Mouse (Mus musculus): ENCODE data around the gene Kank2. TPM values are rescaled to one million over a fixed set of nuclear protein-coding genes. Genes with fewer than 3 reads are reported as not detected.

The Kank2 gene
- polyA plus RNA-seq, 2 experiments: 13.1 to 38.6 TPM

DNA sequence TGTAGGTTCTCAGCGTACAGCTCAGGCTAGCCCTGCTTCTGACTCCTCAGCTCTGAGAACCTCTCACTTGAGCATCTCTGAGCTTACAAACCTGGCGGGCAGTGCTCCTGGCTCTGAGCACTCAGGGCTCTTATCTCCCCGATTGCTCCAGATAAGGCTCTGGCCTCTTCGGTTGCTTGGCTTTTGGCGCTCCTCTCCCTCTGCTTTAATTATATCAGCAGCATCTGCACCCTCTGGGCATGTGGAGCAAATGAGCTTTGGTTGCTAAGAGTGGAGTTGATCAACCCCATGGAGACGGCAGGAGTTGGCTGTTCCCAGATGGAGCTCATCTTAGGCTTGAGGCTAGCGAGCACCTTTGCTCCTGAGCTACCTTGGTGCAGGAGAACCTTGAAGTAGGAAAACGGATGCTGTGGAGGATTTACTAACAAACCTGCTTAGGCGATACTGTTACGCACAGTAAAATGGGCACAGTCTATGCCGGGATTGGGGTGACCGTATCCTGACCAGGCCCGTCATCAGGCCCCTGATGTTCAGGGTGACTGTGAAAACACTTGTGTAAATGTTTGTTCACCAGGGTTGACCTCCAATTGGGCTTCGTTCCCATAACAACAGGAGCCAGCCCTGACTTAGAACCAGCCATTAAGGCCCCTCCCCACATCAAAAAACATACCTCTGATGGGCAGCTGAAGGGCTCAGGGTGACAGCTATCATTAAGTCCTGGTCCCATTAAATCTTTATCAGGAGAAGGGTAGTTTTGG lies 72.1 kb downstream of the Kank2 start:
- ATAC-seq (ENCODE audit: low FRiP score, low read depth) (no peak), DNase-seq (ENCODE audit: low spot score) (no peak)
- TF ChIP-seq POLR2A (IDR thresholded peaks at IDR 0.05; ENCODE audit: borderline replicate concordance, extremely low read depth, insufficient read depth, insufficient read length): no peak
- Histone ChIP-seq H3K9me3 (ENCODE audit: control insufficient read depth, low read length) (no peaks in the 10 kb centered on the region), H3K4me3 (replicated peaks; ENCODE audit: low read length) (no peak overlapping the region), H3K27ac (replicated peaks; ENCODE audit: low read depth, low read length) (no peak overlapping the region), H3K27me3 (ENCODE audit: control insufficient read depth, insufficient read depth, low read length) (no peaks in the 10 kb centered on the region), H3K4me2 (replicated peaks; ENCODE audit: low read depth, low read length, severe bottlenecking) (no peak overlapping the region), H3K36me3 (ENCODE audit: control insufficient read depth, insufficient read depth, low read length) (peaks cover 18% of the 10 kb centered on the region), H3K4me1 (ENCODE audit: control insufficient read depth, insufficient read depth, low read length) (peaks cover 17% of the 10 kb centered on the region), H3K9ac (ENCODE audit: low read depth, low read length, severe bottlenecking) (no peak overlapping the region)
- 82% methylated on average over 14 of the region's 14 CpGs for WGBS

DNA sequence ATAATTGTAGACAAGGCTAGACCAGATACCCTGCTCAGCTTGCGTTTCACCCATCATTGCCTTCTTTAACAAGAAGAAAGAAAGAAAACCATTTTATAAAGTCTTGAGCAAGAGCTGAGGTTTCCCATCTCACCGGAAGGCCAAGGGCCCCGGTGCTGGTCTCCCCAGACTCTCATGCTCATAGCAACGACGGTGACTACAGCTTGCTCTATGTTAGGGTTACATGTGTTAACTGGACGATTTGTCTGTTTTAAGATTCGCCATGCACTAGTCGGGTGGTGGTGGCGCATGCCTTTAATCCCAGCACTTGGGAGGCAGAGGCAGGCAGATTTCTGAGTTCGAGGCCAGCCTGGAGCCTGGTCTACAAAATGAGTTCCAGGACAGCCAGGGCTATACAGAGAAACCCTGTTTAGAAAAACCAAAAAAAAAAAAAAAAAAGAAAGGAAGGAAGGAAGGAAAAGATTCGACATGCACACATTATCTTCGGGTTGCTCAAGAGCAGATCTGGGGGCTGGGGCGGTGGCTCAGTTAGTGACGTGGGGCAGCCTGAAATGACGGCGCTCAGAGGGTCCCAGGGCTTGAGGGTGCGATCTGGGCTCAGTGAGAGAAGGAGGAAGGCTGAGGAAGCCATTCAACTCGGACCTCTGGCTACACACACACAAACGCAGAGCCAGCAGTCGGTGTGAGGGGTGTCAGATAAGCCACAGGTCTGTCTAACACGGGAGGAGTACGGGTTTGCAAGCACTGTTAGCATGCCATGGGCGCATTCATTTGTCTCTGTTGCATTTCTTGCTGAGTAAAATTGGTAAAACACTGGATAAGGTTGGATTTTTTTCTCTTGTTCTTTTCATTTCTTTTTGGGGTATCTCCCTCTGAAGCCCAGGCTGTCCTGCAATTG lies 73.1 kb downstream of the Kank2 start:
- TF ChIP-seq POLR2A (IDR thresholded peaks at IDR 0.05; ENCODE audit: borderline replicate concordance, extremely low read depth, insufficient read depth, insufficient read length): no peak
- Histone ChIP-seq H3K27me3 (ENCODE audit: control insufficient read depth, insufficient read depth, low read length) (no peaks in the 10 kb centered on the region), H3K4me1 (ENCODE audit: control insufficient read depth, insufficient read depth, low read length) (peaks cover 17% of the 10 kb centered on the region), H3K4me3 (replicated peaks; ENCODE audit: low read length) (peak overlapping the region; percentile 71), H3K9ac (ENCODE audit: low read depth, low read length, severe bottlenecking) (0 out of 2 replicates have a peak overlapping the region, but pooled peaks have one; percentile 43), H3K27ac (replicated peaks; ENCODE audit: low read depth, low read length) (no peak overlapping the region), H3K9me3 (ENCODE audit: control insufficient read depth, low read length) (no peaks in the 10 kb centered on the region), H3K36me3 (ENCODE audit: control insufficient read depth, insufficient read depth, low read length) (peaks cover 18% of the 10 kb centered on the region), H3K4me2 (replicated peaks; ENCODE audit: low read depth, low read length, severe bottlenecking) (peak overlapping the region; percentile 77)
- 87% methylated on average over 23 of the region's 23 CpGs for WGBS
- no peak for DNase-seq (ENCODE audit: low spot score)
- ATAC-seq (ENCODE audit: low FRiP score, low read depth): no peak

DNA sequence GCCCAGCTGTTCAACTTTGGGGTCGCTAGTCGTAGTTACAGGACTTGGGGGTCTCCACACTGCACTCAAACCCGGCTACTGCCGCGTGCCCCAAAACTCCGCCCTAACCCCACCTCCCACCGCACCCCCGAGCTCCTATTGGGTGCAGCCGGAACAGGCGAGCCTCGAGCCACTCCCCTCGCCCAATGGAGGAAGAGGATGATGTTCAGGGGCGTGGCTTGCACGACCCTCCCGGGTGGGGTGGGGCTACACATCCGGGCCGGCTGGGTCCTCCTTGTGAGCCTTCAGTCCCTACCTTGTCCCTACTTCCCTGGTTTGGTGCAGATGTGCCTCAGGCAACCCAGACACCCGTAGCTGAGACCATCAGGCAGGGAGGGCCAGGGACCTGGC lies 74.4 kb downstream of the Kank2 start:
- H3K4me1 ChIP-seq (ENCODE audit: control insufficient read depth, insufficient read depth, low read length): peaks cover 17% of the 10 kb centered on the region
- H3K9ac ChIP-seq (ENCODE audit: low read depth, low read length, severe bottlenecking): peak overlapping the region; percentile 59
- H3K27ac ChIP-seq (replicated peaks; ENCODE audit: low read depth, low read length): peak overlapping the region; percentile 91
- H3K9me3 ChIP-seq (ENCODE audit: control insufficient read depth, low read length): no peaks in the 10 kb centered on the region
- H3K27me3 ChIP-seq (ENCODE audit: control insufficient read depth, insufficient read depth, low read length): no peaks in the 10 kb centered on the region
- no peak for TF ChIP-seq POLR2A (IDR thresholded peaks at IDR 0.05; ENCODE audit: borderline replicate concordance, extremely low read depth, insufficient read depth, insufficient read length)
- 0% methylated on average over 12 of the region's 18 CpGs for WGBS
- peaks cover 17% of the 10 kb centered on the region for H3K36me3 ChIP-seq (ENCODE audit: control insufficient read depth, insufficient read depth, low read length)
- H3K4me2 ChIP-seq (replicated peaks; ENCODE audit: low read depth, low read length, severe bottlenecking): peak overlapping the region; percentile 77
- peak; percentile 95 for DNase-seq (ENCODE audit: low spot score)
- ATAC-seq (ENCODE audit: low FRiP score, low read depth): peak; percentile 95
- peak overlapping the region; percentile 71 for H3K4me3 ChIP-seq (replicated peaks; ENCODE audit: low read length)

DNA sequence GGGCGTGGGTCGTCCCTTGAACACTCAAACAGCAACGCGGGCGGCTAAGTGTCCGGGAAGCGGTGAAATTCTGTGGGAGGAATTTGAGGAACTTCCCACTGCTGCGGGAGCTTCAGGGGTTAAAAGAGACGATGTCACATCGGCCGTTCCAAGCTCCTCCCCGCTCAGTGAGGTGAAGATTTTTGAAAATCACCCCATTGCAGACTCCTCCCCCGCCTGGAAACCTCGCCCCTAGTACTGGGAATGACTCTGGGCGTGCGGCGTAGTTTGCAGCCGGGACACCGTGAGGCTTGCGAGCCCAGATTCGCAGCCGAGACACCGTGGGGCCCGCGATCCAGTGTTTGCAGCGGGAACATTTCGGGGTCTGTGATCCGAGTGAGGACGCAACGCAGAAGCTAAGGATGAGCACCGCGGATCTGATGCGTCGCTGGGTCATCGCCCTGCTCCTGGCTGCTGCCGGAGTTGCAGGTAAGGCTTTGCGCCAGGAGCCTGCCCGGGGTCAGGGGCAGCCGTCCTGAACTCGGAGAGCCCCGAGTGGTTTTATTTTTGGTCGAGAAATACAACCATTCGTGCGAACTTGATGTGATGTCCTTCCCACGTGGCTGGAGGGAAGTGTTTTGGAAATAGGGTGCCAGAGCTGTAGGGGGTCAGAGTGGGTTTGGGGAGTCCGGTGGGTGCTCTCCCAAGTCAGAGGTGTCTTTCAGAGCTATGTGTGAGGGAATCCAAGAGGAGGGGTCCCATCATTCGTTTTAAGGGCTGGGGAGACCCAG lies 75.0 kb downstream of the Kank2 start, which contains the start of gene Ldlr:
Gene Ldlr (plus strand): TSS at position 107 of the 770 bp plus-strand sequence.
- peak; percentile 95 for DNase-seq (ENCODE audit: low spot score)
- Histone ChIP-seq H3K4me1 (ENCODE audit: control insufficient read depth, insufficient read depth, low read length) (peaks cover 17% of the 10 kb centered on the region), H3K9me3 (ENCODE audit: control insufficient read depth, low read length) (no peaks in the 10 kb centered on the region), H3K36me3 (ENCODE audit: control insufficient read depth, insufficient read depth, low read length) (peaks cover 11% of the 10 kb centered on the region), H3K27me3 (ENCODE audit: control insufficient read depth, insufficient read depth, low read length) (no peaks in the 10 kb centered on the region), H3K4me2 (replicated peaks; ENCODE audit: low read depth, low read length, severe bottlenecking) (peak within 1 kb of the TSS; percentile 77), H3K27ac (replicated peaks; ENCODE audit: low read depth, low read length) (peak within 1 kb of the TSS; percentile 91), H3K4me3 (replicated peaks; ENCODE audit: low read length) (peak within 1 kb of the TSS; percentile 71), H3K9ac (ENCODE audit: low read depth, low read length, severe bottlenecking) (peak within 1 kb of the TSS; percentile 59)
- peak; percentile 88 for ATAC-seq (ENCODE audit: low FRiP score, low read depth)
- TF ChIP-seq POLR2A (IDR thresholded peaks at IDR 0.05; ENCODE audit: borderline replicate concordance, extremely low read depth, insufficient read depth, insufficient read length): peak; percentile 80; the same call in 1 of the 2 replicates
- WGBS: 0% methylated on average over 47 of the region's 47 CpGs
